Mouse (Mus musculus) induced T-regulatory cell, adult 2 months (primary cell): Measurements from ENCODE around the gene Cryba4.
A peak's percentile ranks its signal among the peaks of the same experiment; 100 is the strongest.

Source experiments
- DNase-seq: peaks from one replicate; pipeline ENCODE4 v3.0.0-alpha.2; 2012; ENCODE audit warnings: low read depth

The Cryba4 gene

DNA sequence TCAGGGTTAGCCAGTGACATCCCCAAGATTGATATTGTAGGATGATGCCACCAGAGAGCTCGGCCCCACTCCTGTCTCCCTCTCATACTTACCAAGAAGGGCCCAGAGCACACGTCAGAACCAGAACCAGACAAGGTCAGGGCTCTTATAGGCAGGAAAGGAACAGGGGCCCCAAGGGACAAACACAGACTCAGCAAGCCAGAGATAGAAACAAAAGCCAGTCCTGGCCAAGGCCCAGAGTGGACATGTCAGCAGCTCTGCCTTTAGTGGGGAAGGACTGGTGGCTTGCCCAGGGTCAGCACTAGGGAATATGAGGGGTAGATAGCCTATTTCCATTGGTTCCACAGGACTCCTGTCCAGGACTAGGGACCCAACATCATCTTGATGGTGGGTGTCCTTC, at the start of gene Cryba4:
TSS of gene Cryba4 (minus strand) at position 119 of the 400 bp plus-strand sequence.
- DNase-seq: no peak

DNA sequence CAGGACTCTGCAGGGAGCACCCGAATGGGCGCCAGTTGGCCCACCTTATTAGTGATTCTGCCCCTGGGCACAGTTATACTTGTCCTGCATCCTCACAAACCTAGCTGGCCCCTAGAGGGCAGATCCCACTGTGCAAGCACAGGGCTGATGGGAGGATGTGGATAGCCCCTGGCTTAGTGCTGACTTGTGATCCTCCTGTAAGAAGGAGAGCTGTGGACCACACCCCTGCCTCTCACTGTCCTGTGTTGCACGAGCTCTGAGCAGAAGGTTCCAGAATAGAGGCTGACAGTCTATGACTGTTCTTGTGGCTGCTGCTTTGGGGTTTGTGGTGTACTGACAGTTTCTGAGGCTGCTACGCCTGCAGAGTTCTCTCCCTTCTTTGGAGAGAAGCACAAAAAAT, 49.4 kb upstream of the Cryba4 start:
- peak; percentile 68 for DNase-seq

DNA sequence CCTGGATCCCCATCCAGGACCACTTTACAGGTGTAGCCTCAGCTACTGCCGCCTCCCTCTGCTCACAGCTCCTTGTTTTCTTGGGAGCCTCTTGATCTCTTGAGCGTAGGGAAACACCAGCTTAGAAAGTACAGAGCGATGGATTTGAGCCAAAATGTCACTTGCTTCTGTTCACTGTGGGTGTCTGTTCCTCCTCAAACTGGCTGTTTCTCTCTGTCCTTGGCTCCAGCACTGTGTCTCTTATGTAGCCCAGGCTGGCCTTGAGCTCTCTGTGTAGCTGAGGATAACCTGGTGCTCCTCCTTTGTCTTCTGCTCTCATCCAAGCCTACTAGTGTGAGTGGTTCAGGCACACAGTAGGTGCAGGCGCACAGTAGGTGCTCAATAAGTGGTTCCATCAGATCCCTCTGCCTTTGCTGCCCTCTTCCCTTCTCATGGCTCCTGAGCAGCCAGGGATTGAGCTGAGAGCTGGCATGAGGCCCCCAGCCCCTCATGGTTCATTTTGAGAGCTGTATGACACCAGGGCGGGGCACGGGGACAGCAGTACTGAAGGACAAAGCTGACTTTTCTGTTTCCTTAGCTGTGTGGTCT, 48.5 kb upstream of the Cryba4 start:
- peak; percentile 43 for DNase-seq

DNA sequence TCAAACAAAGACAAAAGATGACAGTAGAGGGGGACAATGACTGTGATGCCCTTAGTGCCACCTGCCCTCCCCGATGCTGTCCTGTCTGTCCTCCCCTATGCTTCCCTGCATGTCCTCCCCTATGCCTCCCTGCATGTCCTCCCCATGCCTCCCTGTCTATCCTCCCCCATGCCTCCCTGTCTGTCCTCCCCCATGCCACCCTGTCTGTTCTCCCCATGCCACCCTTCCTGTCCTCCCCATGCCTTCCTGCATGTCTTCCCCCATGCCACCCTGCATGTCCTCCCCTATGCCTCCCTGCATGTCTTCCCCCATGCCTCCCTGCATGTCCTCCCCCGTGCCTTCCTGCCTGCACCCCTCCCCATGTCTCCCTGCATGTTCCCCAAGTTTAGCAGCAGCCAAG, 47.8 kb upstream of the Cryba4 start:
- no peak for DNase-seq

DNA sequence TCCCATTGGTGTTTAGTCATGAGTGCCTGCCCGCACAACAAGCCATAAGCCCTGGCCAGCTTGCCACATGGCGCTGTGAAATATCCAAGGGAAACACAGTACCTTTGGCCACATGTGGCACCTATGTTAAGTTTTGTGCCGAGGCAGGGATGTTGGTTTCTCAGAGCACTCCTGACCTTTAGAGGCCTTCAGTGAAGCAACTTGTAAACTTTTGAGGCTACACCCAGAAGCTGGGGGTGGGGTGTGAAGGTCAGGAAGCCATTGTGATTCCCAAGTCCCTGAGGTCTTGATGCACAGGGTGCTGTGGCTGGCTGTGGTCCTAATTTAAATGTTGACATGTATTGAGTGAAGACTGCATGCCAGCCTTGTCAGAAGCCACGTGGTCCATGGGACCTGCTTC, 47.1 kb upstream of the Cryba4 start:
- peak; percentile 38 for DNase-seq

DNA sequence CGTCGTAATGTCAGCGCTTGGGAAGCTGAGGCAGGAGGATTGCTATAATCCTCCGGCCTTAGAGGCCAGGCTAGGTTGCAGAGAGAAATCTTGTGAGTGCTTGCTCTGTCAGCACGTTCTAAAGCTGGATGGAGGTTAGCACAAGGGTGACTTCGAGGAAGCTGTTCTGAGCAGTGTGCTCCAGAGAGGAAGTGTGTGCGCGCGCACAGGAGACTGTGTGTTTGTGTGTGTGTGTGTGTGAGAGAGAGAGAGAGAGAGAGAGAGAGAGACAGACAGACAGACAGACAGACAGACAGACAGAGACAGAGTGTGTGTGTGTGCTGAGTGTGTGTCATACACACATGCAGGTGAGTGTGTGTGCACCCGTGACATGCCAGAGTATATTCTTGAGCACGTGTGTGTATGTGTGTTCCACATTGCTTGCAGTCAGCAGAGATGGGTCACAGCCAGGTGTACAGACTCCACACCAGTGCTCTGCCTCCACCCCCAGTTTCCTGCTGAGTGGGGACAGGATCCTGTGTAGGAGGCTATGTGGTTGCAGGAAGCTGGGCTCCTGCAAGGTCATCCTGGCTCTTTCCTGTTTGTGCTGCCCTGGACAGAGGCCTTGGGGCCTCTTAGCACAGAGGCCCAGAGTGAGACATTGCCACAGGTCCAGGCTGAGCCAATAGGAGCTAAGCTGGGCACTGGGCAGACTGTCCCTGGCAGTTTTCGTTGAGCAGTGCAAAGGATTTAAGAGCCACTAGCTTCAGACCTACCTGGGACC, 46.1 kb upstream of the Cryba4 start:
- peak; percentile 74 for DNase-seq

DNA sequence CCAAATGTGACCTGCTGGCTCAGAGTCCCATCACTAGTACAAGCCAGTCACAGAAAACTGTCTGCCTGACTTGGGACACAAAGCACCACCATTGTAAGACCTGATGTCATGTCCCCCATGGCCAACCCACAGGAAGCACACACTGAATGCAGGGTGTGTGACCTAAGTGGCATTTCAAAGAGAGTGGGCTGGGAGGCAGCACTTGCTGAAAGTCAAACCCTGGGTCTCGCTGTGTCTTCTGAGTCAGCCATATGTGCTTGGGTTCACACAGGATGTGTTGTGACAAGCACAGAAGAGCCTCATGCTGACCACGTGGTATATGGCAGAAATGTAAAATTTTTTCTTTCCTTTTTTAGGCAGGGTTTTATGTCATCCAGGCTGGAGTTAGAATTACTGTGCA, 44.9 kb upstream of the Cryba4 start:
- DNase-seq: peak; percentile 88

DNA sequence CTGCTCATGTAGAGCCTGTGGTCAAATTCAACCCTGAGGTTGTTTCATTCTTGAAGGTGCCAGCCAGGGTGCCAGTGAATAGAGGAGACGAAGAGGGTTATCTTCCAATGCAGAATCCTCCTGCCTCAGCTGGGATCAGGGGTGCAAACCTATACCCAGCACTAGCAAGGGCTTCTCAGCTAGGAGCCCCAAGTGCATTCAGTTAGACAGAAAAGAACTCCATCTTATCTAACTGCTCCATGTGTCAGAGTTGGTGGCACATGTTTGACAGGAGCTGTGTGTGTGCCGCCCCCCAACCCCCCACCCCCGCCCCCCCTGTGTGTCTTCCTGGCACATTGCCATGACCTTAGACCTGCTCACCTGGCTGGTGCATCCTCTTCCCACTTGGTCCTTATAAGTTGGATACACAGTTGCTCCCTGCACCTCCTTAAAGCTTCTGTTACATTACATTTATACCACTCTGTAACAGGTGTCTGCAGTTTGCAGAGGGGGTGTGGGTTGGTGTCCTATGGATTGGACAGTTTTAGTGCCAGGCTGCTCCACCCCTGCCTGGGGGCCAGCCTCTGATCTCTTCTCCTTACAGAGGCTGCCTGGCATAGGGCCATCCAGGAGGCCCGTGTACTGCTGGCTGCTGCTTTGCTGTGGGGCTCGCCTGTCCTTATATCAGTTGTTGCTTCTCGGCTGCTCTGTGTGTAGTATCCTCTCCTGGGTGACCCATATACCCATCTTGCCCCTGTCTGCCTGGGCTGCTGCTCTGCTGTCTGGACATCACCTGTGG, 44.3 kb upstream of the Cryba4 start:
- peak; percentile 49 for DNase-seq

DNA sequence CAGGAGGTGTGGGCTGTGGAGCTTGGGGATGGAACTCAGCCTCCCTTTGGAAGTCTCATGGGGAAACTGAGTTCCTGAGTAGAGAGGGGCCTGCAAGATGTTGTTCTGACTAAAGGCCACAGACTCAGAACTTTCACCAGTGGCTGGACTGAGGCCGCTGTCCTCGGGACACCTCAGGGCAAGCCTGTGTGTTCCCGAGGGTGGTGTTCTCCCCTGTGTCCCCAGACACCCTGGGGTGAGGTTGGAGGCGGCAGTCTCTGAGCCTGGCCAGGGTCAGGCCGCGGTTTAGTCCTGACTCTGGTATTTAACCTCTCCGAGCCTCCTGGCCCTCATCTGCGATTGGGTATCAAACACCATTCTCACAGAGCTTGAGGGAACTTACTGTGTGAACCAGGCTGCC, 43.2 kb upstream of the Cryba4 start:
- DNase-seq: no peak

DNA sequence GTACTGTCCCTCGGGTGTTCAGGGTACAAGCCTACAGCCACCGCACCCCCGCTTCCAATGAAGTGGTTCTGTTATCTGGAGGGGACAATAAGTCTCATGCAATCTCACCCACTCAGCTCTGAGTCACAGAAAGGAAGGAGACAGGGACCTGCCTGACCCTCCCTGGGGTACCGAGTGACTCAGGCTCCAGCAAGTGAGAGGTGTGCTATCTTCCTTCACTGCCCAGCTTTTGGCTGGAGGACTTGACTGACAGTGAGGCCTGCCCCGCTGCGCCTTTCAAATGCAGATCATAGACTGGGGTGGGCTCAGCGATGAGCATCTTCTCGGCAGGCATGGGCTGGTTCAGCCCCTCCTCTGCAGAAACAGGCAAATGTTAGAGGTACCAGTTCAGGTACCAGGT, 42.8 kb upstream of the Cryba4 start:
- DNase-seq: peak; percentile 33

DNA sequence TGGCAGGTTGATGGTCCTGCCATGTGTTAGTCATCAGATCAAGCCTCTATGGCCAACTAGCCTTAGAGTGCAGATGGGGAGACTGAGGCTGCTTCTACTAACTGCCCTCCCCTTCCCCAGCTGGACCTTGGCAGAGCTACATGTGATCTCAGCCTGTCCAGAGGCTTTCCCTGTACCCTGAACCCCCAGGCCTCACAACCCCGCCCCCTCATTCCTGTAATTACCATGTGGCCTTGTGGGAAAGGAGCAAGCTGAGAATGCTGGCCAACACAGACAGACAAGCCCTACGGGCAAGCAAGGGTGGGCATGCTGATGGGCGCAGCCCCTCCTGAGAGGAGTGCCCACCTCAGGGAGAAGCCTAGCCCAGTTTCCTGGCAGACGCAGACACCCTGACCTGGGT, 42.4 kb upstream of the Cryba4 start:
- no peak for DNase-seq

DNA sequence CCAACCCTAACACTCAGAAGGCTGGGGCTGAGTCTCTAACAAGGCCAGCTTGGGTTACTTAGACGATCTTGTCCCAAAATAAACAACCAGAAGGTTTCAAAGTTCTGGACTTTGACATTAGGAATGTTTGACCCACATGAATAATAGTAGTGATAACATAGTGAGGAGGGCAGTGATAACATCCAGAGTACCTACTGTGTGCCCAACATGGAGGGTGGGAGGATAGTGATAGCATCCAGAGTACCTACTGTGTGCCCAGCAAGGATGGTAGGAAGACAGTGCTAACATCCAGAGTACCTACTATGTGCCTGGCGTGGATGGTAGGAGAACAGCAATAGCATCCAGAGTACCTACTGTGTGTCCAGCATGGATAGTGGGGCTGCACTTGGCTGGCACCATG, 41.5 kb upstream of the Cryba4 start:
- DNase-seq: no peak

DNA sequence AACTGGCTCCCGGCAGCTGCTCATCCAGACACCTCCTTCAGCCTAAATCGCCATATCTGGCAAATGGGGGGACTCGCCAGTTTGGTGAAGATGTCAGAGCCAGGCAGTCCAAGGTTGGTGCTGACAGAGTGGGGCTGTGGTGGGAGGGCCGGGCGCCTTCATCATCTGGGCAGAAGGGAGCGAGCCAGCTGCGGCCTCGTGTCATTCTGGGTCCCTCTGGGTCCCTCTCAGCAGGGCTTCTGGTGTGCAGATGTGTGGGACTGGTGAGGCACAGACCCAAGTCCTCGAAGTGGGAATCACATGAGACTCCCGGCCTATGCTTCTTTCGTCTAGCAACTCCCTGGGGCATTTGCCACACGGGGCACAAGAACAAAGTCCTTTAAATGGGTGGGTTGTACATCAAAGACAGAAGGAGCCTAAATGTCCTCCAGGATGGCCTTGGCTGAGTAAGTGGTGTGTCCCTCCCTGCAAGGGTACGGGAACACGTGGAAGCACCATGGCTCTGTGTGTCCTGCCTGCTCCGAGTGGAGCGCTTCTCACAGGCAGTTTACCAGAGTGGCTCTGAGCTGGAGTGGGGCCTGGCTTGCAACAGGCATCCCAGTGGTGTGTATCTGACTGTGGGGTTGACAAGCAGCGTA, 40.1 kb upstream of the Cryba4 start:
- DNase-seq: no peak

DNA sequence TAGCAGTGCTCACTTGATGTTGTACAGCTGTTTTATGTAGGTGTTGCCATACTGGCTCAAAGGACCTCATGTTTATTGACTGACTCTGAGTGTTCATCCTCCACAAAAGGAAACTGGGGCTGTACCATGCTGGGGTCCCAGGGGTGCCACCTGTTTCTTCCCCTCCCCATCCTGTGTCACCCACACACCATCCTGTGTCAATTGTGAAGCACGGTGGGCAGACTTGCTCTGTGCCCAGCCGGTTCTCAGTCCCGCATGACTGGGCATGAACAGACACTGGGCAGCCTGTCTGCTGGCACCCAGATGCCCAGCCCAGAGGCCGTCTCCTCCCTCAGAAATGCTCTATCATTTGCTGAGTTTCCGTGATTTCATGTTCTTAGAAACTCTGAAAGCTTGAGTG, 39.5 kb upstream of the Cryba4 start:
- DNase-seq: no peak

DNA sequence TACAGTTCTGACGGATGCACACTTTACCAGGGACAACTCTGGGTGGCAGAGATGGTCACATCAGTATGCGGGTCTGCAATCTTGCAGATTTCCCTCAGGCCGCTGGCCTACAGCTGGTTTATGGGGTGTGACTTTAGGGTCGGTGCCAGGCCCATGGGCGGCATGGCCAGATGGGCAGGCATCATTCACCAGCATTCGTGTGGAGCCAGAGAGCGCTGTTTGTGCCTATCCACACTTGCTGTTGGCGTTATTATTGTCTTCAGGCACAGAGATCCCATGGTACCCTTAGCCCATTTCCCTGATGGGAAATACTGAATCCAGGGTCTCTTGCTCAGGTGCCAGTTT, 38.2 kb upstream of the Cryba4 start:
- DNase-seq: no peak

DNA sequence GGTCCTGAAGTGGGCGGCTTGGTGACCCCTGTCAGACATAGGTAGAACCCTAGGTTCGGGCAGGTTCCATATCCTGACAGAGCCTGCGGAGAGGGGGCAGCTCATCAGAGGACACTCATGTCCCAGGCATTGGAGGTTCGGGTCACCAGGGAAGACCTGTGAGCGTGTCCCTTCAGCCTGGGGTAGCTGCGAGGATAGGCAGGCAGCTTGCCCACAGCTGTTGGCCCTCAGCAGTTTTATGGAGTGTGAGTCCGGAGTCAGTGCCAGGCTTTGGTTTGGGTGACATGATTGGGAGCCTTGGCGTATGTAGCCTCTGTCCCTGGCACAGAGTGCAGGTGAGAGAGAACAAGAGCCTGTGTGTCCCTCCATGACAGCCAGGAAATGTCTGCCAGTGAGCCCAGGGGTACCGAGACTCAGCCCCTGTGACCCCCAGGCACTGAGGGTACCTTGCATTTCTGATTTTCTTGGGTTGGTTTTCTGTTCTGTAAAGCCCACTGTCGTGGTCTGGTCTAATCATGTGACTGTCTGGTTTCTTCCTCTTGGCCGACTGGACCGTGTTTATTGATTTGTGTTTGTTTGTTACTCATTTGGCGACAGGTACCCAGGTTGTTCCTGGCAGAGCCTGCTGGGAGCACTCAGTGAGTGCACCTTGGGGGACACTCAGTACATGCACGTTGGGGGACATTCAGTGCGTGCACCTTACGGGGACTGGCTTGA, 37.7 kb upstream of the Cryba4 start:
- no peak for DNase-seq

DNA sequence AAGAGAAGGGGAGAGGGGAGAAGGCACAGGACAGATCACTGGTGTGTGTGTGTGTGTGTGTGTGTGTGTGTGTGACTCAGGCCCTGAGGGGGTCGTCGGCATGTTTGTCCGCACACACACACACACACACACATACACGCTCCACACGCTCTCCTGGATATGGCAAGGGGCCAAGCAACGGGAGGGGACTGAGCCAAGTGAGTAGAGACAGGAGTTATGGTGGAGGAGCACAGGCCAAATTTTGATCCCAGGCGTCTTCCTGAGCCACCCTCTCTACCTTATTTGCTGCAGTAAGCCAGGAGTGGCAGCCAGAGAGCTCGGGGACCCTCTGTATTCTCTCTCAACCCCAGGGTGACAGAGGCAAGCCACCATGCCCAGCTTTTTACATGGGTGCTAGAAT, 36.9 kb upstream of the Cryba4 start:
- no peak for DNase-seq

DNA sequence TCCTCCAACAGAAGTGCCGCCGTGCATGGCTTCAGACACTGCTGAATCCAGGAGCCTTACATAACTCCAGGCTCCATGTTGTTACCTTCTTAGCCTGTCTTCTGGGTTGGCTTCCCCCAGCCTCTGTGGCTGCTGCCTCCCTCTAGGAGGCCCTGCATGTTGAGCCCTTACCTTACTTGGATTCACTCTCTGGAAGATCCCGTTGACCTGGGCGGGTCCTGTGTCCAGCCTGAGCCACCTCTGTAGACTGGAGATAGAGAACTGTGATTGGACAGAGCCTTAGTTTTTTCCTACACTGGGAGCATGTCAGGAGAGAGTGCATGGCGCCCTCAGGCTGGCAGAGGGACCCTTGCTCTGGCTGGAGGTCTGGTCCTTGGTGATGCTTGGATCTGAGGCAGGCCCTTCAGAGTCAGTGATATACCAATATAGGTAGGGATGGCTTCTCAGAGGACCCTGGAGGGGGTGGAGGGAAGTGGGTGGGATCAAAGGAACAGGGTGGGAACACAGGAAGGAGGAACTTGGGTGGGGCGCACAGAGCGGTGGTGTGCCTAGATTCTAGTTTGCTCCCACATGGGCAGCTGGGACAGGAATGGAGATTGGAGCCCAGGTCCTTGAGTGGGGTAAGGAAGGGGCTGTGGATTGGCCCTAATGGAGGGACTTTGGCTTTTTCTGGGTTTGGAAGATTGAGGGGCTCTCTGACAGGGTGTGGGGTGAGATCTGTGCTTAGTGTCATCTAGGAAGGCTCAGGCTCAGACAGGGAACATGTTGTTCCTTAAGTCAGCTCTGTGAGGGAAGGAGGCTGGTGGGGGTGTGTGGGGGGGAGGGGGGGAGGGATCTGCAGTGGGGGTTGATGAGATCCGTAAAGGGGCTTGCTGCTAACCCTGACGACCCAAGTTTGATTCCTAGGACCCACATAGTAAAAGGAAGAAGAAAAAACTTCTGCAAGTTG, 36.1 kb upstream of the Cryba4 start:
- no peak for DNase-seq

DNA sequence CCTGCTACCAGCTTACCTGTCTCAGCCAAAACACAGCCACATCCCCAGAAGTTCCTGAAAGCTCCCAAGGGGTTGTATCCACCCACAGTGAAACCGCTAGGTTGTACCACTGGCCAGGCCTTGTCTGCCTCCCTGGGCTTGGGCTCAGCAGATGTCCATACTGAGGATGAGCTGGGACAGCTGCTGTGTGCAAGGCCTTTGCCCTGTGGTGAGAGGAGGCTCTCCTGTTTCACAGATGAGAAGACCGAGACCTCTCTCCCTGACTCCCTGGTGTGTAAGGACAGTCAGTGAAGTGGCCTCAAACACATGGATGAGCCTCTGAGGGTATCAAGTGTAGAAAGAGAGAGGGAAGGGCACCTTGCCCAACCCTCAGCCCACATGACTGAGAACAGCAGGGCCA, 35.3 kb upstream of the Cryba4 start:
- no peak for DNase-seq

DNA sequence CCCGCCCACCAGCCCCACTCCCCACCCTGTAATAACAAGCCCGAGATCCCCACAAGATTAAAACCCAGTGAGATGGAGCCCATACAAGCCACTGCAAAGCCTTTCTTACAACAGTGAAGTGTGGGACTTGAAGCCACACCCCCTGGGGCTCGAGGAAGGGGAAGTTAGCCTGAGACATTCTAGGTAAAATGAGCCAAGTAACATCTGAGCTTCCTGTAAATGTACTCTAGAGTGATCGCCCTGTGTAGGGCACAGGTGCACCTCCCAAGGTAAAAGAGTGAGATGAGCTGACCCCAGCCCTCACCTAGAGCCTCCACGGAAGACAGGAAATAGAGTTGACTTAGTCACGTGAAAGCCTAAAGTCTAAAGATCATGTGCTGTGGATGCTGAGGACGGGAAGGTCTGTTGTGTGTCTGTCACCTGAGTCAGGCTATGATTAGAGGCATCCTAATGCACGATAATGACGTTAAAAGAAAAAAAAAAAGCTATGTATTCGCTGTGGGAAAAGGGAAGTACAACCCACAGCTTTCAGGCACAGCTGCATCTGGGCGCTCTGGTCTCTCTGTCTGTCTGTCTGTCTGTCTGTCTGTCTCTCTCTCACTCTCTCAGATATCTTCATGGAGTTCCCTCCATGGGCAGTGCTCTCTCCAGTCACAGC, 34.8 kb upstream of the Cryba4 start:
- peak; percentile 91 for DNase-seq

DNA sequence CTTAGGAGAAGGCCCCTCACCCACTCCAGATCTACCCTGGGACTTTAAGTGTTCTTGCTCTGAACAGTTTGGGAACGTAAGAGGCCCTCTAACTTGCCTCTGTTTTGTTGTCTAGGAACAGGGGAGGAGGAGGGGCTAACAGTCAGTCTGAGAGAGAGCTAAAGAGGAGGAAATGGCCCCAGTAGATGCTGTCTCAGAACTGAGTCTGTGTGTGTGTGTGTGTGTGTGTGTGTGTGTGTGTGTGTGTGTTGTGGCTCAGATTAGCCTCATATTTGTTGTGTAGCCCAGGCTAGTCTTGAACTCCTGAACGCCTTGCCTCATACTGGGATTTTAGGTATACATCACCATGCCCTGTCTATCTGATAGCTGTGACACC, 34.3 kb upstream of the Cryba4 start:
- DNase-seq: no peak
